Mouse (Mus musculus) brain, embryonic 18.5 days (tissue): ENCODE results near the gene Atg10.

Source experiments
- DNase-seq: peaks from one replicate; pipeline ENCODE4 v3.0.0-alpha.2; 2012; ENCODE audit warnings: low read depth, low spot score

The Atg10 gene

DNA sequence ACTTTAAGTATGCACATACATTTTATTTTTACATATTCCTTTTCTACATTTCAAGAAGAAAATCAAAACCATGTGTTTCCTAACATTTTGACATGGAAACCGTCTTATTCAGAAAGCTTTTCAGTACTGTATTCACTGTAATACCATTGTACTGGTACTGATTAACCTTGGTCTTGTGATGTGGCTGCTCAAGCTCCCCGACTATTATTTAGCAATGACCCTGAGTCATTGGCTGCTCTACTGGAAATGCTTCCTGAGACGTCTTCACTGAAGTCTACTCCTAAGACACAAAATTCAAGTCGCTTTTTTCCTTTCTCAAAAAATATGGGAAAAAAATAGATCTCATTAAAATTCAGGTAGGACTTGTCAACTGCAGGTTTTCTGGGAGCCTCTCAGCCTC, 105.6 kb downstream of the Atg10 start:
- no peak for DNase-seq

DNA sequence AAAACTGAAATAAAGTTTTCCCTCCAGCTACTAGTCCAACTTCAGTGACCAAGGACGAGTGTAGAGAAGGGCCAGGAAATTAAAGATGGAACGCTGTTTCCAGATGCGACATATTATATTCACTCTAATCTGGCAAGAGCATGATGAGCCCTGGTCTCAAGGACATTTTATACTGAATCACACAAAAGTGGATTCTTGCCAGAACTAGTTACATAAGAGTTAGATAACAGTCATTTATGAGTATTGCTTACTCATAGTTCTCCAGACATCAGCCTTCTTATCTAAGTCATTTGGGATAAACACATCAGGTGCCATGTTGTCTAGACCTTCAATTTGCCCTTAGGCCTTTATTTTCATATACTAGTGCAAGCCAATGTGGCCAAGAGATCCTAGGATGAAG, 108.9 kb downstream of the Atg10 start:
- no peak for DNase-seq

DNA sequence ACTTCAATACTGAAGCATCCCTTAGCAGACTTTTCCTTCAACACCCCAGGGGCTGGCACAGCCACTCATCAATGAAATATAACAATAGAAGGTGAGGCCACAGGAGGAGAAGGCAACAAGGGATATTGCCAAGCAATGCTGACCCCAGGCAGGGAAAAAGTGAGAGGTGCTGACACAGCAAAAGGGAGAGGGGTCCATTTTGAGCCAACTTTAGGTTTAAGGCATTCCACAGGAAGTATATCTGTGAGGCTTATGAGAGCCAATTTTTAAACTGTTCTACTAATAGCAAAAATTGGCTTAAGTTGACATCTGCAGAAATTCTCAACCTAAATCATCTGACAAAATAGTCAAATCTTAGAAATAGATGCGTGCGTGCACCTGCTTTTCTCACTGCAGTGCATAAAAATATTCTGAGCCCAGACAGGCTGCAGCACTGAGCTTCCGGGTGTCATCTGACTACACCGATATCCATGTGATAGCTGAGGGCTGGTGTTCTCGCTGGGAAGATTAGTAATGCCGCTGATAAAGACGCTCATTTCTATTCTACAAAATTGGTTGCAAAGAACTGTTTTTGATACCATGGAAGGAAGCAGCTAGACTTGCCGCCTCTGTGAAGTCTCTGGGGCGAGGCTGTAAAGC, 116.3 kb downstream of the Atg10 start:
- DNase-seq: no peak

DNA sequence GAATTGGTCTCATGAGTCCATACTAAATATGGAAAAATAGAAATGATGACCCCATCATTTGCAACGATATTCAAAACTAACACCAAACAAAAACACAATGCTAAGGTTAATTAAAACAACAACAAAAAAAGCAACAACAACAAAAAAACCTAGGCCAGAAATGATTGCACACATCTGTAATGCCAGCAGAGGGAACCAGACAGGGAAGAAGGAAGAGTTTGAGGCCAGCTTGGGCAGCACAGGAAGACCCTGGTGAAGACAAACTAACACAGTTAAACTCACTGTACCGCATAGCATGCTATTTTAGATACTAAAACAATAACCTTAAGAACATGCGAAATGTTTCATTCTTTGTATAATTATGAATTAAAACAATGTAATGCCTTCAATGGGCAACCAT, 121.5 kb downstream of the Atg10 start:
- DNase-seq: no peak

DNA sequence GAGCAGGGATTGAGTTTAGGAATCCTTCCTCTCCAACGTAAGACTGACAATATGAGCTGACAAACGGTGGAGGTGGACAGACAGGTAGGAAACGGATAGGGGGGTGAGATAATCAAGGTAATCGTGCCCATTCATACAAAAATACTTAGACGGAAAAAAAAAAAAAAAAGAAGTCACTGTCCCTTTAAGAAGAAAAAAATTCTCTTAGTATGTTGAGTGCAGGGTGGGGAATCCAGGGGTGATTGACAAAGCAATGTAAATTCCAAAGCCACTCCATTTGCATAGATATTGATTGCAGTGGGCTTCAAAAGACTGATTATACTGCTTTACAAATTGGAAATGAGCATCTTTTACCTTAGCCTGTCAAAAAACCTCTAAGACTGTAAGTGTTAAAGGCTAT, 123.4 kb downstream of the Atg10 start:
- DNase-seq: no peak

DNA sequence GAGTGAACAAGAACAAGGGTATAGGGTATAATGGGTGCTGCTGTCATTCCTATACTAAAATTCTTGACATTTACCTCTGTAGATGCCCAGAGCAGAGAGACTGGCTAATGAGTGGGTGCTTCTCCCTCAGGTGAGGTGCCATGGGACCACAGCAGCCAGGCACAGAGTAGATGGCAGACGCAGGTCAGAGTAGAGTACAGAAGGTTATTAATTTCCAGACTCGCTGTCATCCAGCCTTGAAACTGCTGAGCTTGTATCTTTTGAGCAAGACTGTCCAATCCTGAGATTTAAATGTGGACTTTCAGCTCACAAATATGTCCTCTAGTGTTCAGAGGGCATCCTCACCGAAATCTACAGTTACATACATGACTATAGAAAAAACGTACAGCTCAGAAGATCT, 128.9 kb downstream of the Atg10 start:
- no peak for DNase-seq

DNA sequence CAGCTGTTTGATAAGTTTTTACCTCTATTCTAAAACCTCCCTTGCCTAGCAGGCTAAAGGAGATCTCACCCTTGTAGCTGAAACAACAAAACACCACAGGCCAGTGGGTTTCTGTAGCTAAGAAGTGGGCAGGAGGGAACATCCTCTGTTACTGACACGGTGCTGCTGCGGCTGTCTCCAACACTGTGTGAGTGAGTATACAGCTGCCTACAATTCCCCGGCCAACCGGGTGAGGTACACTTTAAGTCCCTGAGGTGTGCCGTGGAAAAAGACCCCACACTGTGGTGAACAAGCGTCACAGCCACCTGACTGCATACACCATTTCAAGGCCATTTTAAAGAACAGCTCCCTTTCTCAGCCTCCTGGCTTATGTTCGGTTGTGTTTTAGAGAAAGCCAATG, 129.6 kb downstream of the Atg10 start:
- no peak for DNase-seq

DNA sequence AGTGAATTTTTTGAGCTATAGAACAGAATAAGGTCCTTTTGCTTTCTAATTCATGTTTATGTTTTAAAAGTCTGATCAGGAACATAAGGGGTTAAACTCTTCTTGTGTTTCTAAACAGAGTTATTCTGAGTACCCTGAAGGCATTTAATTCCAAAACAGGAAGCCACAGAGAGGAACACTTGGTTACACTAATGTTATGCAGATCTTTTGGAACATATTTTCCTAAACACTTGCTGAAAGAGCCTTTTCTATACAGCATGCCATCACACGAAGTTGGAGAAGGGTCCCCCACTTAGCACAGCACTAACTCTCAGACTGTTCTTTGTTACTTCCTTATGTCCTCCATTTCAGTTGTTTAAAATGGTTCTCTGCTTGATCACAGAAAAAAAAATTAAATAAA, 130.2 kb downstream of the Atg10 start:
- no peak for DNase-seq

DNA sequence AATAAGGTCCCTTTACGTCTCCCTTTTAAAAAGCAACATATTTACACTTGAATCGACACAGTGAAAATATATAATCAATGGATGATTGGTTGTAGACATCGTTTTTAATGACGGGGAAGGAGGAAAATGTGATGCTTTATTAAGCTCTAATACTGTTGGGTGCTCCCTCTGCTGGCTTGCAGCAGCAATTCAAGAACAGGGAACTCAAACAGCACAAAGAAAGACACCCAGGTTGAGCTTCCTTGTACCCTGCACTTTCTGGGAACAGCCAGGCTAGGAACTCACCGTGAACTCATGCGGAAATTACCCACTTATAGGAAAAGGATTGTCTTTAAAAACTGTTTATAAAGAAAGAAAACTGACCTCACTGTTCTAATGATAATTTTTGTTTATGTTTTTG, 130.6 kb downstream of the Atg10 start:
- DNase-seq: no peak

DNA sequence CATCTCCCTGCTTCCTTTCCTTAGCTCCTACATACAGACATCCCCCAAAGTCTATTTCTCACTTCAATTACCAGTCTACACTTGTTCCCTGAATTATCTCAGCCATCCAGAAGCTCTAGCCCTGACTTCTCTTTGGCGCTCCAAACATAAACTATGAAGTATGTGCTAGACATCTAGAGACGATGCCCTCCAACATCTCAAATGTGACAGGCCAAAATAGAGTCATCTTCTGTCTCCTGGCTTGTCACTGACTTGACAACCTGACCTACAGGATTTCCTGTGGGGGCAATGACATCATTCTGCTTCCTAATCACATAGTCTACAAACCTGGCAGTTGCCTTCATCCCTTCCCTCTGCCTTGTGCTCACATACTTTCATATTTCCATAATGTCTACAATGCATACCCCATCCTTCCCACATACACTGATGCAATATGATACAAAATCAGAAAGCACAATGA, 132.0 kb downstream of the Atg10 start:
- no peak for DNase-seq

DNA sequence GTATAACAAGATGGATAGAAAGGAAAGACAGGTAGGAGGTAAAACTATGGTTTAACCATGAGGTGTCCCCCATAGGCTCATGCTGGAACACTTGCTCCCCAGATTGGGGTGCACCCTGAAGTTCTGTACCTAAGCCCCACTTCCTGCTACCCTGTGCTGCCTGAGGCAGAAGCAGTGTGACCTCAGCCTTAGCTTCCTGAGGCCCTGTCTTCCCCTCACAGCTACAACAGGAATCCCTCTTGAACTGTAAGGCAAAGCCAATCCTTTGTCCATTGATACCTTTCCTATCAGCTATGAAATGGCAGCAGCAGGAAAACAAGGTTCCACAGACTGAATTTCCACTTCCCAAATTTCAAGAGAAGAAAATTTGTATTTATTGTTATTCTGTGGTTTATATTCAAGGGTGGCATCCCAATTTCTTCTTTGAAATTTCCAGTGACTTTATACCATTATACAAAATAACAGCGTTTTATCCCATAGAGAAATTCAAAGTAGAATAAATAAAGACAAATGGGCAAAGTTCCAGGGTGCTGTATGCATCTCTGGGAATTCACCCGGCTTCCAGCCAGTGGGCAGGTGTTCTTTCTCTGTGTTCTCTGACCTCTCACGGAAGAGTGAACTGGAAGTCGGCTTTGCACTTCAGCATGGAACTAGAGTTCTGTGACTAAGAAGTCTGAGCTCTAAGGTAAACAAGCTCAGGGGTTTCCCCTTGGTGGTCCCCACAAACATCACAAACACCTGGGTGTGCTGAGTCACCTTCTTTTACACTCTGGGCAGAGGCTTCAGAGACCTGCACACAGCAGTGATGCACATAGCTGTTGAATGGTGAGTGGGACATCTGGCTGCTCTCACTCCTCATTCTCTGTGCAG, 132.7 kb downstream of the Atg10 start:
- DNase-seq: no peak

DNA sequence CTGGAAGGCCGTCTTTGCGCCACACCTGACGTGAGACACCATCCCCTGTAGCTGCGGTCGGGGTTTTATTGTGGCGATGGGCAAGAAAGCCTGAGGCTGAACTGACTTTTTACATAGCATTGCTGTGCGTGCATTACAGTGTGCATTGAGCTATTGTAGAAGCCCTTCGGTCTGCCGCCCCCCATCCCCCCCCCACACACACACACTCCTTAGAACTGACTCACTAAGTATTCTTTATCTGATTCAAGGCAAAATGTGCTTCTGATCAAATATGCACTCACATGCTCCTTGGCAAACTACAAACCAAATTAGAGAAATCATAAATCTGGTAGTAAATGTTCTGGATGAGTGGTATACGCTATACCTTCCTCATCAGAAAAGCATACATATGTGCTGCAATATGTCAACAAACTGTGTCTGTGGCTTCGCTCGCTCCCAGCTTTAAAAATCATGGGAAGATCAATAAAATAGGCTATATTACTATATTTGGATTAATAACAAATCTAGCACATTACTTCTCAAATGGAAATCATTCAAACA, 137.3 kb downstream of the Atg10 start:
- DNase-seq: no peak

DNA sequence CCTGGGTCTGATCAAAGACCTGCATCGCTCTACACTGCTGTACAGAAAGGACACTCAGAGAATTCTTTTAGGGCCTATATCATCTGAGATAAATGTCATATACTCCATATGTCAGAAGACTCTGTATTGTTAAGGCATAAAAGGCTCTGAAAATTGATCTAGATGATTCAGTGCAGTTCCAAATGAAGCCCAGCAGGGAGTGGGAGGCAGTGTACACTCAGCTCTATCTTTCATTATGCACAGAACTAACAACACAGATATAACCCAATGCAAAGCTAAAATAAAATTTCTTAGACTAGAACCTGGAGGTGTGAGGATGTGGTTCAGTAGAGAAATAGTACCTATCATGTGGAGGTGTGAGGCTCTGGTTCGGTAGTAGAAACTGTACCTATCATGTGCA, 151.4 kb downstream of the Atg10 start:
- DNase-seq: no peak

DNA sequence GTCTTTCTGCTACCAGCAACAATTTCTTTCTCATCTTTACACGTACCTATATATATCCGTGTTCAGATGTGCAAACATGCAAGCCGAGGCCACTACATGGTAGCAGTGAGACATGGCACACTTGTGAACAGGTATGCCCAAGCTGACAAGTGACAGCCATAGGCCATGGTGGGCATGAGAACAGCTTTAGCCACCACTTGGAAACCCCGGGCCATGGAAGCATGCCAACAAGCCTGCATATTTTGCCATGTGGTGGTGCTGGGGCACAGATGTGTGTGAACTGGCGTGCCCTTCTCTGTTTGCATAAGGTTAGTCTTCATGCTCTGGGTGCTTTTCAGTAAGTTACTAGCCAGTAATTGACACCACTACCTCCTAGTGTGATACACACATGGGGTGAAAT, 162.9 kb downstream of the Atg10 start:
- no peak for DNase-seq

DNA sequence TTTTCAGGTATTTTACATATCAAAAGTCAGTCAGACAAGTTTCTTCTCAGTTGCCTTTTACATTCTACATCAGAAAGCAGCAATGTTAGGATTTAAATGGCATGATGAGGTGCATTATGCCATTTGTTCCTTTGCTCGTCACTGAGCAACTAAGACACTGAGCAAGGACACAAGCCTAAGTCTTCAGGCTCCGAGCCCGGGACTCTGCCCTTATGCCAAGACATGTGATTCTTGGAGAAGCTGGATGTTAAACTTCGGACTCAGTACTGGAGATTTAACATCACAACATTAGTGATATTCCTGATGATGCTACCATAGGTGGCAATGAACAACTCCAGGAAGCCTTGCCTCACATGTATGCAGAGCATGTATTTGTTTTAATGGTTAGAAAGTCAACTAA, 175.6 kb downstream of the Atg10 start:
- no peak for DNase-seq

DNA sequence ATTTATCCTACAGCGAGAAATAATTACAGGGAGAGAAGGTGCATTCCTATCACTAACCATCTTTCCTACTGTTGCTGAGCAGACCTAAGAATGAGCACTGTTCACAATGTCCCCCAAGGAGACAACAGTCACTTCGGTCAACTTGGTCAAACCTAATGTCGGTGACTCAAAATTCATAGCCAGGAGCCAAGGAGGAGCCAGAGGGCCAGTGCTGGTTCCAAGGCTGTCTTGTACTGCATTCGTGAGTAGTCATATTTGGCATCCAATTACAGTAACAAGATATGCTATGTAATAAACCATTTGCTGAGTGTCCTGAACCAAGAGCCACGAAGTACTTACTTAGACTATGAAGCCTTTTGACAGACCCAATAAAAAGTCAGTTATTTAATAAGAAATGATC, 176.9 kb downstream of the Atg10 start:
- no peak for DNase-seq

DNA sequence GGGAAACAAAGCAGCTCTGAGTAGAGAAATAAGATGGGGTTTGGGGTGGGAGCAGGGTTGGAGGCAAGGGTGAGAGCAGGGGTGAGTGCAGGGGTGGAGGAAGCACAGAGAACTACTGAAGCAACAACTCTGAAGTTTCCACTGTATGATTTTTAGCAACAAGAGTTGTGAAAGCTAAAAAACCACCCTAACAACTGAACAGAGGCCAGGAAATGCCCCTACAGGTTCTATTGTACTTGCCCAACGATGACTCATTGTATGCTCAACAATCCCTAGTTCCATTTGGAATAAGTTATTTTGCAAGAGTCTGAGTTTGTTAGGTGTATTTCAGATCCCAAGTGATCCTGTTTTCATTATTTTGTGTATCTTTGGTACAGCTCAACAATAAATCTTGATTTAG, 182.5 kb downstream of the Atg10 start:
- no peak for DNase-seq

DNA sequence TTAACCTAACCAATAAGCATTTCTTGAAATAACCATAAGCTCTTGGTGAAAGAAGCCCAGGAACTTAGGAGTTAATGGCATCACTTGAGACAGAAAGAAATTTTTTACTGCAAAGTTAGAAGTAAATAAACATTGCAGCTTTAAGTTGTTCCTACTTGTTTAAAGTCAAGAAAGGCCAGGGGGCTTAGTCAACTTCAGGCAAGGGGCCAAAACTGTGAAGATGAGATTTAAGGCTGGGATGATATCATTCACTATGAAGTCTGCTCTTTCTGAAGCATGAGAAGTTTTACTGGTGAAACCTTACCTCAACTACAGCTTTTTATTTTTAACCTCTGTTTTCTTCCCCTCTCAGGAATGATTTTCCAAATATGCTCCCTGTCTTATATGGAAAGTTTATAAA, 183.3 kb downstream of the Atg10 start:
- no peak for DNase-seq

DNA sequence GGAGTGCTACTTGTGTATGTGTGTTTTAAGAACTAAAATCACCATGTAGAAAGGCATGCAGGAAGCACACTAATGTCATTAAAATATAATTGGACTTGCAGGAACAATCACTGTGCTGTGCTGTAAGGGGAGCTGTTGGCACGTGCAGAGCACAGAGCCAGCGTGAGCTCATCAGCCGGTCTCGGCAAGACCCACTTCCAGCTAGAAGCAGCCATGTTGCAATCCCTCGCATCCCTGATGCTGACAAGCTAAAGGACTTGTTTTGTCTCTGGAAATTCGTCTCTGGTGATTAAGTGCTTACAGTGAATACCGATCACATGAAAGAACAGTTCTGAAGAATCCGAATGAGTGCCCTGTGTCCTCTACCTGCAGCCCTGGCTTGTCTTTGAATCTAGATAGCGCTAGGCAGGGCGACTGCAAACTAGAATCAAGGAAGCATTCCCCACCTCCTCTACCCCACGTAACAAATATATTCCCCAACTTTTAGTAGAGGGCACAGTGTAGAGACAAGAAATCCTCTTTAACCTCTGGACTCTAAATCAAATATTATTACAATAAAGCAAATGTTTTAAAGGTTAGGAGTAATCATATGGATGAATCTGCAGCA, 184.5 kb downstream of the Atg10 start:
- peak; percentile 78 for DNase-seq

DNA sequence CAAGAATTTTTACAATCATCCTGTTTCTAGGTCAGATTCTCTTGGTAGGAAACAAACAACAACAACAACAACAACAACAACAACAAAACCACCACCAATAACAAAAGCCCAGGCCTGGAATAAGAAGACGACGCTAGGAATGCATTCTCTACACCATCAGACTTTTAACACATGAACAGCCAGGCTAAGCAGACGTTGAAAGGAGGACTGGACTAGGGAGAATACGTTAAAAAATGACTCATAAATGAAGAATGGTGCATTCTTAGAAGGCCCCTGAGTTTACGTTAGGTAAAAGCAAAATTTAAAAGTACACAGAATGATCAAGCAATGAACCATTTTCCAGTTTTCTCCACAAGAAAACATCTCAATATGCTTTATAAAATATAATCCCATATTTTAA, 185.1 kb downstream of the Atg10 start:
- DNase-seq: no peak

DNA sequence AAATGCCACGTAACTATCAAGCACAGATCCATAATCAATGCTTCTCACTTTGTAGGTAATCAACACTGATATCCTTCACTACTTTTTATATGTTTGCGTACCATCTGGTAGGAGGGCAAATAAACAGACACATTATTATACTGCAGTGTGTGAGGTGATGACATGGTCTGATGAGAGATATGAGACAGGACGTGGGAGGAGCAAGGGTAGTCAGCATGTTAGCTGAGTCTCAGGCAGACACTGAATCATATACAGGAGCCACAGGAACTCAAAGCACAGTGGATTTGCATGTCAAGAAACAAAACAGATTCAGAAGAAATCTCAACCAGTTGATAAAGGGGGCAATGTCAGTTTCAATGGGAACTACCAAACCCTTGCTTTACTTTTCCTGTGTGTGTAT, 185.7 kb downstream of the Atg10 start:
- no peak for DNase-seq

DNA sequence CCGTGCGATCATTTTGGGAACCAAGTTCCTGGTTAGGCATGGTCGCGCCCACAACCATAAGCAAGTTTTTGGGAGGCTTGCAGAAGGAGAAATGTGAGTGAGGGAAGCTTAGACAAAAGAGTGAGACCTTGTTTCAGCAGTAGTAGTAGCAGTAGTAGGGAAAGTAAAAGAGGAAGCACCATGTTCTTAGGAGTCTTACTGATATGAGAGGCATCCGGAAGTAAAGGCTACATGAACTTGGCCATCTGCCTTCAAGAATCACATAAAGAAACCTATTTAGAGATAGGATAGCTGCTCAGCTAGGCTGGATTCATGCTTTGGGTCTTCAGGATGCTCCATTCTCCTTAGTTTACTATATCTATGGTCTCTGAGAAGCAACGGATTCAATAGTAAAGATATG, 186.4 kb downstream of the Atg10 start:
- DNase-seq: no peak

DNA sequence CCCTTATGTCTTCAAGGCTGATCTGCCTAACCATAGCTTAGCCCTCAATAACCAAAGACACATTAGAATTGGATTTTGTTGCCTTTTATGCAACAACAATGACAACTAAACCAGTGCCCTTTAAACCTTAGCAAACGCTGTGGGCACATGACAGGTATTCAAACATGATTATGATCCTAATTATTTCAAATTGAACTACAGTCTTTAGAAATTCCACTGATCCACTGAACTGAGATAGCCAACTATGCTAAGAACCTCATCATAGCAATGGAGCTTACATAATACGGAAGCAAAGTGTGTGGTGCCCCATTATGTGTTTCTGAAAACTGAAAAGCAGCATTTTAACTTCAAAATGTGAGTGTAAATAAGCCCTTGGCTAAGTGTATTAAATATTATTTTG, 191.9 kb downstream of the Atg10 start:
- DNase-seq: no peak
